ENCODE assay signal across 24 mouse cellular contexts in the genomic region with DNA sequence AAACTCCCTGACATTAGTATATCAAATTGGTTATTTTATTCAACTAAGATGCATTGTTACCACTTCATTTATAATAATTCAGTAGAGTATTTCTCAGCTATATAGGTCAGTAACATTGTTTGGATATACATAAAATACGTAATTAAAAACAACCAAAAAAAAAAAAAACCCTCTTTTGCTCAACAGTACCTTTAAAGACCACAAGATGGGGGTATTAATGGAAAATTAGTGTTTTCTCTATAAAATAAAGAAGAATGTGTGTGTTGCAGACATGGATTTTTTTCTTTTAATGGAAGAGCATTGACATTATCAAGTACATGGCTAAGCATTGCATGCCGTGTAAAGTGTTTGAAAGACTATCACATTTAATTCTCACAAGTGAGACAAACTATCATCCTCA. TPM values are rescaled to one million over a fixed set of nuclear protein-coding genes. Genes with fewer than 3 reads are reported as not detected.
DNase-seq lines count a peak whose midpoint lies in the region; ATAC-seq and TF ChIP-seq lines count a peak whose summit lies in the region.
"Had no signal": no experiment of that assay in that cellular context is flagged by ENCODE, and none has a peak within 500 bp of the region (broad histone marks: within the 10 kb centered on the region; RNA-seq: fewer than 3 reads in every experiment).

No protein-coding gene starts in this region.

- H3K4me1 ChIP-seq in lung, embryonic 14.5 days (ENCODE audit: insufficient read depth), result no peaks in the 10 kb centered on the region
- H3K4me1 ChIP-seq in ES-E14 (ENCODE audit: control insufficient read depth in 2 of 2, insufficient read depth in 2 of 2, low read length in 2 of 2, poor library complexity in 1 of 2), result no peaks in the 10 kb centered on the region
- no peaks in the 10 kb centered on the region for H3K4me1 ChIP-seq in stomach, postnatal 0 days (replicated peaks; ENCODE audit: control insufficient read depth, insufficient read depth)
- H3K4me1 ChIP-seq: forebrain, embryonic 12.5 days; heart, embryonic 13.5 days; hindbrain, embryonic 15.5 days; liver, embryonic 12.5 days; lung, embryonic 15.5 days; midbrain, embryonic 13.5 days; neural tube, embryonic 15.5 days had no signal

- no peaks in the 10 kb centered on the region for H3K27me3 ChIP-seq in lung, embryonic 14.5 days (ENCODE audit: insufficient read depth, low read length)
- H3K27me3 ChIP-seq in stomach, postnatal 0 days (ENCODE audit: control insufficient read depth, insufficient read depth, low read length), result no peaks in the 10 kb centered on the region
- H3K27me3 ChIP-seq: forebrain, embryonic 12.5 days; heart, embryonic 13.5 days; hindbrain, embryonic 15.5 days; liver, embryonic 12.5 days; lung, embryonic 15.5 days; midbrain, embryonic 13.5 days; neural tube, embryonic 15.5 days had no signal

- in situ Hi-C loops in ES-E14 (cut with MboI; ENCODE audit: low sequenced_read_pairs in 2 of 2, unreplicated experiment in 2 of 2), result no loop called here

- H3K4me2 ChIP-seq in lung, embryonic 14.5 days, result no peak overlapping the region
- no peak overlapping the region for H3K4me2 ChIP-seq in stomach, postnatal 0 days (replicated peaks; ENCODE audit: low read depth)
- H3K4me2 ChIP-seq: forebrain, embryonic 12.5 days; heart, embryonic 13.5 days; hindbrain, embryonic 15.5 days; liver, embryonic 12.5 days; lung, embryonic 15.5 days; midbrain, embryonic 13.5 days; neural tube, embryonic 15.5 days had no signal

- 74% methylated on average over 2 of the region's 2 CpGs for WGBS in lung, embryonic 14.5 days
- 74% methylated on average over 2 of the region's 2 CpGs for WGBS in stomach, postnatal 0 days

- ATAC-seq in lung, embryonic 14.5 days (ENCODE audit: insufficient read depth), result no peak
- no peak for ATAC-seq in stomach, postnatal 0 days (ENCODE audit: low FRiP score, low TSS enrichment)
- no peak for ATAC-seq in granulocyte monocyte progenitor cell, adult 5-6 weeks (replicated peaks; ENCODE audit: poor library complexity, severe bottlenecking)
- ATAC-seq: liver, embryonic 12.5 days; midbrain, embryonic 13.5 days had no signal

- peaks cover 29% of the 10 kb centered on the region for H3K36me3 ChIP-seq in lung, embryonic 14.5 days (ENCODE audit: insufficient read depth)
- H3K36me3 ChIP-seq in ES-E14 (ENCODE audit: control insufficient read depth, insufficient read depth, low read length, poor library complexity, severe bottlenecking), result no peaks in the 10 kb centered on the region
- H3K36me3 ChIP-seq in stomach, postnatal 0 days (ENCODE audit: control insufficient read depth, insufficient read depth, low read length), result peaks cover 8% of the 10 kb centered on the region; the same call in 1 of the 2 replicates

- H3K4me3 ChIP-seq in gastrocnemius, adult 2 months, result no peak overlapping the region
- H3K4me3 ChIP-seq in lung, embryonic 14.5 days (ENCODE audit: low read depth, low read length), result no peak overlapping the region
- no peak overlapping the region for H3K4me3 ChIP-seq in ES-E14 (ENCODE audit: insufficient read depth in 1 of 2, low read depth in 1 of 2, low read length in 2 of 2, poor library complexity in 1 of 2, severe bottlenecking in 1 of 2)
- no peak overlapping the region for H3K4me3 ChIP-seq in stomach, postnatal 0 days (ENCODE audit: low read depth, low read length)
- H3K4me3 ChIP-seq: forebrain, embryonic 12.5 days; heart, embryonic 13.5 days; hindbrain, embryonic 15.5 days; liver, embryonic 12.5 days; lung, embryonic 15.5 days; midbrain, embryonic 13.5 days; neural tube, embryonic 15.5 days had no signal

- DNase-seq in gastrocnemius, adult 2 months, result no peak
- no peak for DNase-seq in gastrocnemius, postnatal 4 days (ENCODE audit: low spot score in 2 of 2)
- DNase-seq in lung, embryonic 14.5 days, result peak; percentile 37
- DNase-seq in lung, postnatal 25 days (ENCODE audit: low spot score), result no peak
- no peak for DNase-seq in ES-E14 (ENCODE audit: low read depth, low spot score)
- no peak for DNase-seq in stomach, postnatal 0 days (ENCODE audit: low spot score)
- DNase-seq: adrenal gland, adult 8-10 months; B cell, adult 2 months; cerebellum, adult 8-10 months; heart, postnatal 36 days; kidney, adult 18-20 months; kidney, postnatal 14 days; spleen, adult 18-20 months; thymus, postnatal 36 days had no signal

- H3K9ac ChIP-seq in lung, embryonic 14.5 days, result no peak overlapping the region
- no peak overlapping the region for H3K9ac ChIP-seq in ES-E14 (ENCODE audit: insufficient read depth, low read depth, low read length, poor library complexity, severe bottlenecking)
- no peak overlapping the region for H3K9ac ChIP-seq in stomach, postnatal 0 days (ENCODE audit: low read length)
- H3K9ac ChIP-seq: forebrain, embryonic 12.5 days; heart, embryonic 13.5 days; hindbrain, embryonic 15.5 days; liver, embryonic 12.5 days; lung, embryonic 15.5 days; midbrain, embryonic 13.5 days; neural tube, embryonic 15.5 days had no signal

- TF ChIP-seq EP300 in stomach, postnatal 0 days (optimal IDR thresholded peaks at IDR 0.05), result no peak

- H3K9me3 ChIP-seq in lung, embryonic 14.5 days (ENCODE audit: low read depth, low read length), result no peaks in the 10 kb centered on the region
- H3K9me3 ChIP-seq in ES-E14 (ENCODE audit: control insufficient read depth, insufficient read depth, low read depth, low read length), result no peaks in the 10 kb centered on the region
- H3K9me3 ChIP-seq in stomach, postnatal 0 days (ENCODE audit: control insufficient read depth, low read length), result no peaks in the 10 kb centered on the region
- H3K9me3 ChIP-seq: forebrain, embryonic 12.5 days; G1E; heart, embryonic 13.5 days; hindbrain, embryonic 15.5 days; liver, embryonic 12.5 days; lung, embryonic 15.5 days; midbrain, embryonic 13.5 days; neural tube, embryonic 15.5 days had no signal

- intact Hi-C loops in gastrocnemius, adult 2 months (cut with DNase I), result no loop called here

- TF ChIP-seq CTCF in gastrocnemius, adult 2 months (IDR thresholded peaks at IDR 0.05), result peak; percentile 45
- TF ChIP-seq CTCF in lung, embryonic 14.5 days (IDR thresholded peaks at IDR 0.05; ENCODE audit: low read depth), result no peak
- TF ChIP-seq CTCF in stomach, postnatal 0 days (IDR thresholded peaks at IDR 0.05; ENCODE audit: low read depth), result peak; percentile 58

- H3K27ac ChIP-seq in gastrocnemius, adult 2 months, result no peak overlapping the region
- no peak overlapping the region for H3K27ac ChIP-seq in lung, embryonic 14.5 days (ENCODE audit: low read depth)
- H3K27ac ChIP-seq in ES-E14 (ENCODE audit: insufficient read depth, low read depth, low read length, poor library complexity, severe bottlenecking), result no peak overlapping the region
- no peak overlapping the region for H3K27ac ChIP-seq in stomach, postnatal 0 days (replicated peaks)
- H3K27ac ChIP-seq: forebrain, embryonic 12.5 days; heart, embryonic 13.5 days; hindbrain, embryonic 15.5 days; liver, embryonic 12.5 days; lung, embryonic 15.5 days; midbrain, embryonic 13.5 days; neural tube, embryonic 15.5 days had no signal

TF ChIP-seq in ES-E14, 5 proteins besides CTCF, POLR2A, EP300 and RAD21:
- TF ChIP-seq ZC3H11A (IDR thresholded peaks at IDR 0.05; ENCODE audit: borderline replicate concordance, low read depth, low read length), result no peak
- TF ChIP-seq MAFK (IDR thresholded peaks at IDR 0.05; ENCODE audit: insufficient read depth, low read depth, low read length), result no peak
- TF ChIP-seq ZNF384 (IDR thresholded peaks at IDR 0.05; ENCODE audit: low read depth, low read length), result peak; percentile 70
- no peak for TF ChIP-seq CHD2 (IDR thresholded peaks at IDR 0.05; ENCODE audit: low read depth, low read length)

RNA-seq across cellular contexts. Expression of a gene that starts 12.6 kb away (rescaled TPM):
- total RNA-seq in gastrocnemius, adult 2 months (2021), result 10 to 100 TPM; 18.3 to 21.1 TPM
- 10 to 100 TPM; 30.6 to 34.6 TPM for total RNA-seq in gastrocnemius, postnatal 4 days (2021)
- 48.3 and 48.4 TPM in 2 replicates for polyA plus RNA-seq in lung, embryonic 14.5 days (2014; fragmentation: Nextera tagmentation; extraction: Ambion mirVana)
- 4.3 and 7.3 TPM in 2 replicates for total RNA-seq in ES-E14 (2012; rRNA removed)
- polyA plus RNA-seq in stomach, postnatal 0 days (2015; fragmentation: Nextera tagmentation; extraction: Ambion mirVana), result 32.9 and 33.1 TPM in 2 replicates
- total RNA-seq in granulocyte monocyte progenitor cell, adult 5-6 weeks (2014; fragmentation: Nextera tagmentation), result 27.1 and 31.9 TPM in 2 replicates
- 26.7 and 27.2 TPM in 2 replicates for total RNA-seq in granulocyte monocyte progenitor cell, adult 5-6 weeks (2017)

RNA-seq across cellular contexts. Expression of a gene that starts 34.5 kb away (rescaled TPM):
- 1 to 10 TPM; 6.6 to 8.9 TPM for total RNA-seq in gastrocnemius, adult 2 months (2021)
- 10 to 100 TPM in 1 of 2 experiments, 1 to 10 TPM in 1; 8.5 to 10.4 TPM for total RNA-seq in gastrocnemius, postnatal 4 days (2021)
- polyA plus RNA-seq in lung, embryonic 14.5 days (2014; fragmentation: Nextera tagmentation; extraction: Ambion mirVana), result 19.8 and 20.9 TPM in 2 replicates
- 26.8 and 30.5 TPM in 2 replicates for total RNA-seq in ES-E14 (2012; rRNA removed)
- 9.0 and 9.1 TPM in 2 replicates for polyA plus RNA-seq in stomach, postnatal 0 days (2015; fragmentation: Nextera tagmentation; extraction: Ambion mirVana)
- 13.5 and 17.7 TPM in 2 replicates for total RNA-seq in granulocyte monocyte progenitor cell, adult 5-6 weeks (2014; fragmentation: Nextera tagmentation)
- 20.3 and 20.6 TPM in 2 replicates for total RNA-seq in granulocyte monocyte progenitor cell, adult 5-6 weeks (2017)

RNA-seq across cellular contexts. Expression of a gene that starts 56.1 kb away (rescaled TPM):
- total RNA-seq in gastrocnemius, adult 2 months (2021), result 10 to 100 TPM; 37.8 to 63.6 TPM
- 10 to 100 TPM in 1 of 2 experiments, 1 to 10 TPM in 1; 6.5 to 14.9 TPM for total RNA-seq in gastrocnemius, postnatal 4 days (2021)
- polyA plus RNA-seq in lung, embryonic 14.5 days (2014; fragmentation: Nextera tagmentation; extraction: Ambion mirVana), result not detected in 2 replicates
- total RNA-seq in ES-E14 (2012; rRNA removed), result not detected in 2 replicates
- polyA plus RNA-seq in stomach, postnatal 0 days (2015; fragmentation: Nextera tagmentation; extraction: Ambion mirVana), result not detected in 2 replicates
- not detected in 2 replicates for total RNA-seq in granulocyte monocyte progenitor cell, adult 5-6 weeks (2014; fragmentation: Nextera tagmentation)
- total RNA-seq in granulocyte monocyte progenitor cell, adult 5-6 weeks (2017), result not detected in 2 replicates
- polyA plus RNA-seq: forebrain, embryonic 12.5 days; G1E; heart, embryonic 13.5 days; limb, embryonic 11.5 days; liver, embryonic 12.5 days; lung, embryonic 15.5 days; midbrain, embryonic 13.5 days had no signal
